Mouse (Mus musculus) 416B (cell line): ENCODE measurements around the gene Osgep.

Experiments used
- DNase-seq: peaks from one replicate; pipeline ENCODE4 v3.0.0; 2011; ENCODE audit warnings: low read depth

Gene Osgep

DNA sequence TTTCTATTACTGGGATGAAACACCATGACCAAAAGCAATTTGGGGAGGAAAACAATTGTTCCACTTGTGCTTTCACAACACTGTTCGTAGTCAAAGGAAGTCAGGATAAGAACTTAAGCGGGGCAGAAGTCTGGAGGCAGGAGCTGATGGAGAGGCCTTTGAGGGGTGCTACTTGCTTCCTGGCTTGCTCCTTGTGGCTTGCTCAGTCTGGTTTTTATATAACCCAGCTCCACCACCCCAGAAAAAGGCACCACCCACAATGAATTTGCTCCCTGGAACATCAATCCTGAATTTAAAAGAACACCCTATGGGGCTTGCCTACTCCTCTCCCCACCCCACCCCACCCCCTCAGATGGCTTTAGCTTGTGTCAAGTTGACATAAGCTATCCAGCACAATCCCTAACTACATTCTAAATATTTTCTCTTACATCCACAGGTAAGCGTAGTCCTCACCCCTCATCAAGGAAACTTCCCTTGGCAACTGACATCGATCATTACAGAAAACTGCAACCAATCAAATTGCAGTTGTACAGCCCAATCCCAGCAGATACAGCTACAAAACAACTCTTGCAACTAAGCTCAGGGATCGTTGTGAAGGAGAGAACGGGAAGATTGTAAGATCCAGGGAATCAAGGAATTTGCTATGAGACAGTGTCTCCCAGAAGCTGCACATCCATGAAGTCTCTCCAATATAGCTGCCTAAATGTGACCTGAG is 48.3 kb downstream of the Osgep start:
- DNase-seq: no peak

DNA sequence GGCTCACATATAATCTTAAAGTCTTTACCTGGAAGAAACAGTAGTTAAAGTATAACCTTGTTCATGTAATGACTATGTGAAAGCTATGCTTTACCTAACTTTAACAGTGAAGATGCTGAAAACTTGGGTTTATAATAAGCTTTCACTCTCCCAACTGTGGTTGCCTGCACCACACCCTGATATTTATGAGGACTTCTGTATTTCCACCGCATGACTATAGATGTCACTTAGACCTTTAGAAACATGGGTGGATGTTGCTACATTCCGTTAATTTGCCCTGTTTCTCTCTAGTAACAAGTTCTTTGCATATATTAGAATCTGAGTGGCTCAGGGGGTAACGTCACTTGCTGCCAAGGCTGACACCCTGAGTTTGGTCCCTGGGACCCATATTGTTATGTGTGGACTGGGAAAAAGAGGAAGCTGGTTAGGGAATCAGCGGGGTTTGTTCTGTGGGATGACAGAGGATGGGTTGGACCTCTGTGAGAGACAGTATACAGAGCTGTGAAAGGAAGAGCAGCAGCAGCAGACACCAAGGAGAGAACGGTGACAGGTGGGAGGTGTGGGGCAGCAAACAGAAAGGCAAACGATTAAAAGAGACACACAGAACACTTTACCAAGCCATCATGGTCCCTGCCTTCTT is 49.0 kb downstream of the Osgep start:
- no peak for DNase-seq

DNA sequence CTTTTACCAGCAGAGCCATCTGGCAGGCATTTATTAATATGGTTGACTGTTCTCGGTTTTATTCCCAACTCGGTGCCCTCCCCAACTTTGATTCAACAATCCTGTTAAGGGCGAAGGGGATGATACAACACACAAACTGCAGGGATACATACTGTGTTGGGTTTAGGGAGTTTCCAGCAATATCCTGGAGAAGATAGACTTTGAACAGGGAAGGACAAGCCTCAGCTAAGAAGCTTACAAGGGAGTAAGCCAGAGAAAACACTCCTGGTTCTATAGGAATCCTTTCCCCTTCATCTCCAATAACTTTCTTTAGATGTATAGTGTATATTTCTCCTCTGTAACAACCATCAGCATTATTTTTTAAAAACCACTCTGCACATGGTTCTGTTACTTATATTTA is 49.5 kb downstream of the Osgep start:
- no peak for DNase-seq

DNA sequence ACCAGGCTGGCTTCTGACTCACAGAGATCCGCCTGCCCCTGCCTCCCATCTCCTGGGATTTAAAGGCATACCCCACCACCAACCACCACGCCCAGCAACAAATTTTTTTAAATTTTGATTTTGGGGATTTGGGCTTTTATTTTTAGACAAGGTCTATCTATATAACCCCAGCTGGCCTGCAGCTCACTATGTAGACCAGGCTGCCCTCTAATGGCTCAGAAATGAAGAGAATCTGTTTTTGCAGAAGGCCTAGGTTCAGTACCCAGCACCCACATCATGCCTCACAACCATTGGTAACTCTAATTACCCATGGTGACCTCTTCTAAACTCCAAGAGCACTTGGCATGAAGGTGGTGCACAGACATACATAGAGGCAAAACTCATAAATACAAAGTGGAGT is 53.4 kb downstream of the Osgep start:
- peak; percentile 75 for DNase-seq

DNA sequence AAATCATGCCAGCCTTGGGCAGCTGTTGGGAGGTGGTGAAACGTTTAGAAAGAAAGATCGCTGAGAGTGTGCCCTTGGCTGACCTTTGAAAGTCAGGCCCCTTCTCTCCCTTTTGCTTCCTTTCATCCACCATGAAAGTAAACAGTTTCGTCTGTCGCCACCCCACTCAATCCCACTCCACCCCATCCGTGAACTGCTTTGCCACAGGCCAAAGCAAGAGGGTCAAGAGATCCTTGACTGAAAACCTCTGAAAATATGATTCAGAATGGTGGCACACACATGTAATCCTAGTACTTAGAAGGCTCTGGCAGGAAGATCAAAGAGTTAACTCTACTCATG is 53.9 kb downstream of the Osgep start:
- DNase-seq: no peak

DNA sequence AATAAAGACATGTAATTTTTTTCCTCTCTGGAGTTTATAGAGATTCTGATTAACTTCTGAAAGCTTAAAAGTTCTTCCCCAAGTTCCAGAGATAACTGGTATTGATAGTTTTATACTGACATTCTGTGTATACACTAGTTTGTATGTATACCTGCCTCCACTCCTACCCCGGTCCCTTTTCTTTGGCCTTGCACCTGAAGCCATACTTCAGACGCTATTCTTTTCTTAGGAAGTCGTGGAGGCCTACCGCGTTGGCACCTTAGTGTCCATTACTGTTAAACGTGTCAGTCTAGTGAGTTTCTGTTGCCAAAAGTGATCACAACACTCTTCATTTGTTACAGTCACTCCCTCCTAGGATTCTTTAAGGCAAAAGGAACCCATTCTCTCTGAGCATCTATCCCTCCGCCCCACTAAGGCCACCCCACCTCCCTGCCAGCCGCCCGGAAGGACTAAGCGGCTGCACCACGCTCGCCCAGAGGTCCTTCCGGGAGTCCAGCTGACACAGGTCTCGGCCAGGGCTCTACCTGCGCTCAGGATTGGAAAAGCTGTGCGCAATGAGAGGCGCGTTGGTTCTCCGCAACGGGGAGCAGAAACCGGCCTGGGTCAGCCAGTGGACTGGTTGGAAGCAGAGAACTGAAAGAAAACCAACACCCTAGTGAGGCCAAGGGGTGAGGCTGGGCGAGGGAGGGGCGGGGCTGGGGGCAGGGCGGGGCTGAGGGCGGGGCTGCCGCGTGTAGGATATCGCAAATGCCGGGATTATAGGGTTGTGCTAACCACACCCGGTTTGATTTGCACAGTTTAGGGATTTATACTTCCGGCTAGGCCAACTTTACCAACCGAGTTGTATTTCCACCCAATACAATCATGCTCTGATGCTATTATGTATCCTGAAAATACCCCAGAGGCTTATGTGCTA is 54.5 kb downstream of the Osgep start, which contains the start of gene Tep1:
Tep1 (minus strand) TSS at position 672 of the 916 bp plus-strand sequence.
- DNase-seq: peak; percentile 92

DNA sequence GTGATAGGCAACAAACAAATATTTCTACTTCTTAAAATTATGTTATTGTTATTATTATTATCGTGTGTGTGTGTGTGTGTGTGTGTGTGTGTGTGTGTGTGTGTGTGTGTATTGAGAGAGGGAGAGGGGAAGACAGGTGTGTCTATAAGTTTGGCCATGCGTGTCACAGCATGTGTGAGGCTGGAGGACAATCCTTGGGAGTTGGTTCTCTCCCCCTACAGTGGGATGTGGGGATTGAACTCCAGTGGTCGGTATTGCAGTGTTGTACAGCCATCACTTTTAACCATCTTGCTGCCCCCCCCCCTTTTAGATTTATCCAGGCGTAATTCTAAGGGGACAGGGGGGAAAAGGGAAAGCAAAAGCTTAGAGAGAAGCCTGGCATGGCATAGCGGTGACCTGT is 56.0 kb downstream of the Osgep start:
- DNase-seq: no peak

DNA sequence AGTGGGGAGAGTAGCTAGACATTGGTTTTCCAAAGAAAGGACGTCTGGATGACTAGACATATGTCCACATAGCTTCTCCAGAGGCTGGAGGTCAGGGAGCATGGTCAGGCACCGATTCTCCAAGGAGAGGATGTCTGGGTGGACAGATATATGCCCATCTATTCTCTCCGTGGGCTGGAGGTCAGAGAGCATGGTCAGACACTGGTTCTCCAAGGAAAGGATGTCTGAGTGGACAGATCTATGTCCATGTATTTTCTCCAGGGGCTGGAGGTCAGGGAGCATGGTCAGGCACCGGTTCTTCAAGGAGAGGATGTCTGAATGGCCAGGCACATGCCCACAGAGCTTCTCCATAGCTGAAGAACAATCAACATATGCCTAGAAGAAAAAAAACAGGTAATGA is 56.5 kb downstream of the Osgep start:
- DNase-seq: no peak

DNA sequence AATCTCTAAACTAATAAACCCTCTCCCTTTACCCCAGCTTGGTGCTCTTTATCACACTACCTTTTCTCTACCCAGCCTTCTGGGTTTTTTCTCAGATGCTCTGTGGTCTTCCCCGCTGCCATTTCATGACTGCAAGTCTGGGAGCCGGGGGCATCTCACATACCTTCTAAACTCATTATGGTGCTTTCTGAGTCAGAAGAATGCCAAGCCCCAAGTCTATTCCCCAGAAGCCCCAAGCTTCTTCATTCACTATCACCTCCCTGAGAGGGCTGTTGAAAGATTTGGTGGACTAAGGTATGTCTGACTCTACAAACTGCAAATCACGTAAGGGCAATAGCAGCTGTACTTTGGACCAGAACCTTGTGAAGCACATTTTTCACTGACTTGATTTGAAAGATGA is 57.7 kb downstream of the Osgep start:
- no peak for DNase-seq

DNA sequence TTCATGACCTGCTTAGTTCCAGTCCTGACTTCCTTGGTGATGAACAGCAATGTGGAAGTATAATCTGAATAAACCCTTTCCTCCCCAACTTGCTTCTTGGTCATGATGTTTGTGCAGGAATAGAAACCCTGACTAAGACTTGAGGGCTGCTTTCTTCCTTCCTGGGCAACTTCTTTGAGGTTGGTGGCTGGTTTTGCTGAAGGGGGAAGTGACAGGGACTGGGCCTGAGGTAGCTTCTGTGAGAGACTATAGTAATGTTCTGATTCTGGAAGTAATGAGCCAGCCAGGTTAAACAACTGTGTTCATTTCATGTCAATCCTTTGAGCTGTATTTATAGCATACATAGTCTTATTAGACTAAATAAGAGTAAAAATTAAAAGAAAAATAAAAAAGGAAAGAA is 59.7 kb downstream of the Osgep start:
- DNase-seq: peak; percentile 30

DNA sequence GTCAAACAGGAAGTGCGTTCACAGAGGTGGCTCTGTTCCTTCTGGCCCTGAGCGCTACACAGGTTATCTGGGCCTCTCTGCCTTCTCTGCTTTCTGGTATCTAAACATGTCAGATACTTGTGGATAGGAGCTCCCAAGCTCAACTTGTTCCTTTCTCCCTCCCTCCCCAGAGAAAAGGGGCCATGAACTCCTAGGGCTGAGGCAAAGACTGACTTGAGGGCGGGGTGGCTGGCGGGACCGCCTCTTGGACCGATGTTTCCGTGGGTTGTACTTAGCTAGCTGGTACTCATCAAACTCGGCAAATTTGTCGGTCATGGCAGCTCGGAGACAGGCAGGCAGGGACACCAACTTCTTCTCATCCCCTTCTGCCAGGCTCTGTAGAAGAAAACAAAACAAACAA is 62.1 kb downstream of the Osgep start:
- no peak for DNase-seq
